Mouse (Mus musculus) MN1 (cell line): ENCODE data around the gene Kdm6a.

Experiments
- DNase-seq: peaks from one replicate; pipeline ENCODE4 v3.0.0-alpha.2; 2016; ENCODE audit warnings: low spot score

Gene Kdm6a

DNA sequence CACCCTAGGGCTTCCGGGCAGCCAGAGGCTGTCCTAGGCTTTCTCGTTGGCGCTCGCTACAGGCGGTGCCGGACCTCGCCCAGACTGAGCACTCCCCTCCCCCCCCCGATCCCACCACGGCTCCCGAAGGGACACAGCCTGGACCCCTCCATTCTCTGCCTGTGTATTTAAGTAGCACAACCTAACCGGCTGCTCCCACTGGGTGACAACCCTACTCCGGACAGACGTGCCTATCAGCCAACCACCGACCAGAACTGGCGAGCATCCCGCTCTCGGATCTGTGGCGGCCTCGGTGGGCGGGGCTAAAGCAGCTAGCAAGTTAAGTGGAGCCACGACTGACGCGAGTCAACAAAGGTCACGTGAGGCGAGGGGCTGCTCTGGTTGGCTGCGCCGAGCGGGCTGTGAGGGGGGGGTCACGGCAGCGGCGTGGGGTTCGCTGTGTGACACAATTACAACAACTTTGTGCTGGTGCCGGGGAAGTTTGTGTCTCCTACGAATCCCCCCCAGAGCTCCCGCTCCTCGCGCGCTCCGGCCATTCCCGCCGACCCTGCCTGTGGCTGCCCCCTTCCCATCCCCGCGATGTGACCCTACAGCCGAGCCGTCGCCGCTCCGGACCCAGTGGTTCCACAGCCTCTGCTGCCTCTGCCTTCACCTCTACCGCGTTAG, at the start of gene Kdm6a:
Gene Kdm6a, plus strand, starts transcription at position 384 of the 666 bp plus-strand sequence.
- peak; percentile 97 for DNase-seq

GRCm38 (mm10) chrX:18145557-18145956, 16.8 kb upstream of the Kdm6a start, which contains the start of gene Dusp21:
TSS of gene Dusp21 (plus strand) at chrX:18145857.
- no peak for DNase-seq

DNA sequence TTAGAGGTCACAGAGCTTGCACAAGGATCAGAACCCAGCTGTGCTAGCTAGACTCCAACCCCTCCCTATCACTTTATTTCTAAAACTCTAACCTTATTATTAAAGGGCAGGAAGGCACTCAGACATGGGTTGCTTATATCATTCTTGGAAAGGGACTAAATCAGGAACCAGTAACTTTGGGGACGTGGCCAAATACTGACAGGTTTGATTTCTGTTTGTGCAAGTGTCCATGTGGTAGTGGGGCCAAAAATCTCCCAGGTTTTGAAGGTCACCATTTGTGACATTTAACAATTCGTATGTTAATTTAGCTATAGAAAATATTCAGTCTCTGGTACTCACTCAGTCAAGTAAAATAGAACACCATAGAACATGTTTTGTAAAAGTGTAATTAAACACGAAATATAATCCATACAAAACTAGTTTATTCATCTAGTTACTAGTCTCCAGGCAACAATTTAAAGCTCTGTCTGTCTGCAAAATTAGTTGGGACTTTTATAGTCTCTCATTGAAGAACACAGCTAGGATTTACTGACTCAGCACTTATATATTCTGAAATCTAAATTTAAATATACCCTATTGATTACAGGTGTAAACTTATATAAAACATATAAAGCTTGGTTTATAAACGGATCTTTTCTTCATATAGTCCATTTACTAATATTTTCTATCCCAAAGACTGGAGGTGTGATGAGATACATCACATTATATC, 1.5 kb upstream of the Kdm6a start:
- no peak for DNase-seq

- DNase-seq: peak; percentile 73
These were observed 581 bp upstream of the Kdm6a start for GRCm38 (mm10) chrX:18161796-18162191.

DNA sequence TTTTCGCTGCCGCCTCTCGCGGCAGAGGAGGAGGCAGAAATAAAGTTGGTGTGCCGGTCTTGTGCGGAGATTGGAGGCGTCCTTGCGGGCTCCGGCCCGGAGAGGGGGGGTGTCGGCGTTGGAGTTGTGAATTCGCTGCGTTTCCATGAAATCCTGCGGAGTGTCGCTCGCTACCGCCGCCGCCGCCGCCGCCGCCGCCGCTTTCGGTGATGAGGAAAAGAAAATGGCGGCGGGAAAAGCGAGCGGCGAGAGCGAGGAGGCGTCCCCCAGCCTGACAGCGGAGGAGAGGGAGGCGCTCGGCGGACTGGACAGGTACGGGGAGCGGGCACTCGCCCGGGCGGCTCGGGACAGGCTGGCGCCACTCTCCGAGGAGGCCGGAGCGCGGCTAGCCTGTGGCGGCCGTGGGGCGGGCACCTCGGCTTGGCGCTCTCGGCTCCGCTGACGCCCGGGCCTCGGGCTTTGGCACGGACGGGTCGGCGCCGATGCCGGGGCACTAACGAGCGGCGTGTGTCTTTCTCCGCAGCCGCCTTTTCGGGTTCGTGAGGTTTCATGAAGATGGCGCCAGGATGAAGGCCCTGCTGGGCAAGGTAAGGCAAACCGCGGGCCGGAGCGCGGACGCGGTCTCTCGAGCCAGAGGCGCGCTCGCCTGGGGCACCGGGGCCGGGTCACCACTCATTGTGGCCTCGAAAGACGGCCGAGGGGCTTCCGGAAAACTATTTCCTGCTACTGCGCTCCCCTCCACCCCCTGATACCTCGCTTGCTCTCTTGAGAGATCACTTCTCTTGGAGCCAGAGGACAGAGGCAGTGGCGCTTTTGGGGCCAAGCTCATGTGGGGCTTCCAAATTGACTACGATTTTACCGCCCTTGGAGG, 721 bp downstream of the Kdm6a start:
- peak; percentile 68 for DNase-seq

DNA sequence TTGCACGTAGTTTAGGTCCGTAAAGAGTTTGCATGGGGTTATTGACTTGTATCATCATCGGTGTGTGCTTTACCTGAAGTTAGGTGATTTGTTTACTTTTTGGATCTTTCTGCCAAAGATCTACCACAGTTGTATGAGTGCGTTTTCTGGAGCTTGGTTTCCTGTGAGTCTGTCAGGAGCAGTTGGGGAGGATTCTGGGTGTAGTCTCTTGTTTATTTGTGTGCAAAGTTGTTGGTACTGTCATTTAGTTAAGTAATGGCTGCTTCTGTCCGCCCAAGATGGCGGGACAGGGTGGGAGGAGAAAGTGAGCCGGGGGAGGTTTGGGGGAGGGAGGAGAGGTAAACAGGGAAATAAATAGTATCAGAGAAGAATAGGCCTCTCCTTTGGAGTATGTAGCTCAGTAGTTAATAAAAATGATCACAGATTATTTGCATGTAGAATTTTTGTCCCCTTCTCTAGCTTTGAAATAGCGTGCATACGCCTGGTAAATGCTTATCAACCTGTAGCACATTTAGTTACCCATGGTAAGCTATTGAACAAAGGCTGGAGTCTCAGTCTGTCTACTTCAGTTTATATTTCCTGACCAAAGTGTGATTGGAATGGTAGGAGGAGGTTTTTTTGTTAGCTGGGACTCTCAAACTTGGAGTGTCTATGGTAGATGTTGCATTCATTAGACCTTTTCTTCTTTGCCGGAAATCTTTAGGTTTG, 1.7 kb downstream of the Kdm6a start:
- peak; percentile 19 for DNase-seq

- DNase-seq: no peak
These were observed 2.7 kb downstream of the Kdm6a start for GRCm38 (mm10) chrX:18165121-18165520.

GRCm38 (mm10) chrX:18166961-18167360, 4.6 kb downstream of the Kdm6a start:
- DNase-seq: no peak

GRCm38 (mm10) chrX:18168940-18169339, 6.6 kb downstream of the Kdm6a start:
- no peak for DNase-seq

DNA sequence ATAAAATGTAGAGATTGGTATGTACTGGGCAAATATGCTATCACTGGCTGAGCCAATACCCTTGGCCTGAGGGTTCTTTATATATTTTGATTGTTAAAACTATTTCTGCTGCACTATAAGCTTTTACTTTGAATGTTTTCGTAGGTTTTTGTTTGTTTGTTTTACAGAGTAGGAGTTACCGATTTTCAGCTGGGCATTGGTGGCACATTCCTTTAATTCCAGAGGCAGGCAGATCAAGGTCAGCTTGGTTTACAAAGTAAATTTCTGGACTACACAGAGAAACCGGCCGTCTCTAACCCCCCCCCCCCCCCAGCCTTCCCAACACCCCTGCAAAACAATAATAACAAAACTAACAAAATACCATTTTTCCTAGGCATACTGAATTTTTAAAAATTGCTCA, 12.5 kb downstream of the Kdm6a start:
- DNase-seq: no peak

DNA sequence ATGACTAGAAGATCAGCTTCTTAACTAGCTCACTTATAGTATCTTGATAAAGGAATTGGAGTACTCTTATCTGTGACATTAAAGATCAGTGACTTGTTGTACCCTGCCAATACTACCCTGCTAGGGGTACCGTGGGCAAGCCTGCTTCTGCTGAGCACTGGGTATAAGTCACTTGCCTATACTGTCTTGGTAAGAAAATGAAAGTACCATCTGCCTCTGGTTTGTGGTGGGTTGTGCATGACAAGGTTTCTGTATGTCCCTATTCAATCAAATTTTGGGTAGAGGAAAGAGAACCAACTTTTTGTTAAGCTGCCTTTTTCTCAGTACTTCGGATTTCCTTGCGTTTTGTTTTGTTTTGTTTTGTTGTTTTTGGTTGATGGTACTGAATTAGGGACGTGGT, 15.4 kb downstream of the Kdm6a start:
- DNase-seq: no peak

DNA sequence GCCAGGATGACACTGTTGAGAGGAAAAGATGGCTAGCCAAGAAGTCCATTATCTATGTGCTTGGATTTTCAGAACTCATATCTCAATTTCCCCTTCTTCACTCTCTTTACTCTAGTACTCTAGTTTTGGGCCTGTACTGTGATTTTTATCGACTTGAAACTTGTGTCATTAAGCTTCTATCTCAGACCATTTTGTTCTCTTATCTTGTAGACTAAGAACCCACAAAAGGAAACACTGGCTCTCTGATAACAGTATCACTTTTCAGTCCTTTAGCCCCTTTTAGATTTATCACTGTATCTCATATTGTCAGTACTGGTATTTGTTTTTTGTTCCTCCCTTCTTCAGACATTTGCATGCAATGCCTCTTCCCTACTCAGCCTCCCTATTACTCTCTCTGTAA, 17.1 kb downstream of the Kdm6a start:
- DNase-seq: no peak

DNA sequence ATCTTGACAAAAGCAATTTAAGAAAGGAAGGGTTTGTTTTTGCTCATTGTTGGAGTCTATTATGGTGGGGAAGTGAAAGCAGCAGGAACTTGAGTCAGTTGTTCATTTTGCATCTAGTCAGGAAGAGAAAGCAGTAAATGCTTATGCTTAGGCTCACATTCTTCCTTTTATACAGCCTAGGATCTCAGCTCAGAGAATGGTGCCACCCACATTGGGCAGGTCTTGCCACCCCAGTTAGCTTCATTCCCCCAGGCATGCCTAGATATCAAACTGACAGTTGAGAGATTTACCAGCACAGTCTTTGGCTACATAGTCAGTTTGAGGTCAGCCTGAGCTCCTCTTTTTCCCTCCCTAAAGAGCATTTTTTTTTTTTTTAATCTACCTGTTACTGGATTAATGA, 24.8 kb downstream of the Kdm6a start:
- DNase-seq: no peak

GRCm38 (mm10) chrX:18188293-18188692, 25.9 kb downstream of the Kdm6a start:
- DNase-seq: no peak

GRCm38 (mm10) chrX:18239572-18239971, 77.2 kb downstream of the Kdm6a start:
- no peak for DNase-seq

GRCm38 (mm10) chrX:18250621-18251020, 88.2 kb downstream of the Kdm6a start:
- no peak for DNase-seq

DNA sequence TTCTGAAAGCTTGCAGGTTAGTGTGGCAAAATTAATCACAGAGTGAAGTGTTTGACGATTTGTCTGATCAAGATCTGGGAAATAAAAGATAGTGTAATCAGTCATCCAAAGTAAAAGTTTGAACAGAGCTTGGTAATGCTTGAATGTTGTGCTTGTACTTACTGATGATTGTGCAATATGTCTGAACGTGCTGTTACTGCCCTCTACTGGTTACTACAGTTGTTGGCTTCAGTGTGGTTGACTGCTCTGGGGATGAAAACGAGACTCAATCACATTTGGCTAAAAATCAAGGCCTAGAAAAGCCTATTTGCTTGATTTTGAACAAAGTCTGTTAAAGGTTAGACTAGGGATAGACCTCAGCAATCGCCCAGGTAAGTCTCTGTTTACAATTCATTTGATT, 92.4 kb downstream of the Kdm6a start:
- peak; percentile 50 for DNase-seq

- no peak for DNase-seq
These were observed 95.9 kb downstream of the Kdm6a start for GRCm38 (mm10) chrX:18258238-18258809.

DNA sequence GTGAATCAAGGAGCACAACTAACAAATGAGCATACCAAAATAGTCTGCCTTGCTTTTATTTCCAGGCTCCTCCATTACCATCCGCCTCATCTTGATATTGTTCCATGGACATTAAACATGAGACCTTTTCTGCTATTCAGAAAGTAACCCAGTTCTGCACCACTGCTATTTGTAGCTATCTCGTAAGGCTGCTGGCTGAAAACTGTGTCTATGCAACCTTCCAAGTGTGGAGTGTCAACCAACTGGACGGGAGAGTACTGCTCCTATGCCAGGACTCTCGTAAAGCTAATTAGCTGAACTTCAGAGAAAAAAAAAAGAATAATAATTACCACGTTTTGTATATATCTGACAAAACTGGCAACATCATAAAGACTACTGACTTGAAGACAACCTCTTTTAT, 116.2 kb downstream of the Kdm6a start:
- no peak for DNase-seq

- DNase-seq: no peak
These were observed 117.8 kb downstream of the Kdm6a start for GRCm38 (mm10) chrX:18280134-18280533.
